Mouse (Mus musculus) fat pad, adult 2 months (tissue): ENCODE data around the gene Zfp715.
"Not testable (repeated sequence)": the region's sequence is repeated elsewhere in the genome, so short reads cannot be mapped to it uniquely, and the experiment has no call there.

Experiments
- DNase-seq: peaks from one replicate; pipeline ENCODE4 v3.0.0-alpha.2; 2011; ENCODE audit warnings: low read depth, low spot score; ENCODE audit errors: extremely low read depth

Gene Zfp715

GRCm38 (mm10) chr7:43305235-43305634 is 7.9 kb downstream of the Zfp715 start:
- no peak for DNase-seq

- no peak for DNase-seq
Measured at GRCm38 (mm10) chr7:43291524-43291923, 21.6 kb downstream of the Zfp715 start.

GRCm38 (mm10) chr7:43282859-43283595 is 30.1 kb downstream of the Zfp715 start:
- DNase-seq = no peak

GRCm38 (mm10) chr7:43282459-43282858 is 30.6 kb downstream of the Zfp715 start:
- no peak for DNase-seq

- DNase-seq = no peak
Measured at GRCm38 (mm10) chr7:43277401-43277800, 35.7 kb downstream of the Zfp715 start.

GRCm38 (mm10) chr7:43276178-43276577 is 36.9 kb downstream of the Zfp715 start:
- DNase-seq = not testable (repeated sequence)

- DNase-seq = no peak
Measured at GRCm38 (mm10) chr7:43273476-43273875, 39.6 kb downstream of the Zfp715 start.

GRCm38 (mm10) chr7:43267359-43267758 is 45.7 kb downstream of the Zfp715 start:
- DNase-seq = not testable (repeated sequence)

- DNase-seq = no peak
Measured at GRCm38 (mm10) chr7:43253540-43253939, 59.6 kb downstream of the Zfp715 start.

GRCm38 (mm10) chr7:43250718-43251117 is 62.4 kb downstream of the Zfp715 start:
- not testable (repeated sequence) for DNase-seq
